Mouse (Mus musculus) kidney, postnatal 36 days (tissue): Measurements from ENCODE around the gene Lipe.

Experiments
- DNase-seq, 2 experiments: peaks; one replicate each; pipeline ENCODE4 v3.0.0; 2021 to 2022; ENCODE audit warnings: mixed read lengths in 2 of 2

Lipe gene

DNA sequence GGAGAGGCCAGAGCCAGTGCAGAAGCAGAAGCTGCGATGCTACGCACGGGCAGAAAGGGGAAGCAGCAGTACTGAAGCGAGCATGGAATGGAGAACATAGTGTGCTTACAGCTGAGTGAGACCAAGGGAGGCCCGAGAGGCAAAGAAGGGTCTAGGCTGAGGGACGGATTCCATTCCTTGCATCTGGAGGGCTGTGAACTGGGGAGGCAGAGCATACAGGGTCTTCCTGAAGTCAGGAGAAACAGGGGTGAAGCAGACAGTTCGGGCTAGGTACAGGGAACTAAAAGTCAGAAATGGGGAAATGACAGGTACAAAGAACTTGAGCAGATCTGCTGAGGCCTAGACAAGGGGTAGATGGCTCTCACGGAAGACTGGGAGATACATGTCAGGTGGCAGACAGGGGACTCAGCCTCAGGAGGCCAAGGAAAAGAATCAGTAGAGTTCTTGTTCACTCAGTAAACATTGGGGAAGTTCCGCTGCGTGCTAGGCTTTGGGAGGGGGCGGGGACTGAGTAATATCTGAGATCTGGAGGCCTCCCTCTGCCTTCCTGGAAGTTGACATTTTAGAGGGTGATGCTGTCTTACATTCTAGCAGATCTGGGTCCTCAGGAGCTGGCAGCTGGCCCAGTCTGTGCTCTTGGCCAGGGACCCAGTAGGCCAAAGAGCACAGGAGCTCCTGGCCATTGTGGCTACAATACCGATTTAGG, 12.5 kb downstream of the Lipe start:
- peak; percentile 94 to 97 for DNase-seq

DNA sequence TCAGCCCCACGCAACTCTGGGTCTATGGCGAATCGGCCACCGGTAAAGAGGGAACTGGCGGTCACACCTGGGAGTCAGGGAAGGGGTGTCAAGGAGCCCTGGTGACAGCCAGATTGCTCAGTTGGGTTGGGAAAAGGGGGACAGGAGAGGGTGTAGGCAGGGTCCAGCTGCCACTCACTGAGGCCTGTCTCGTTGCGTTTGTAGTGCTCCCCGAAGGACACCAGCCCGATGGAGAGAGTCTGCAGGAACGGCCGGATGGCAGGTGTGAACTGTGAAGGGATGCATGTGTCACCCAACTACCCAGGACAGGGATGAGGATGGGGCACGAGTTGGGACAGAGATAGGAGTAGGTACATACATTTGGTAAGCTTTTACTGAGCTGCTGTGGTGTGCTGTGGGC, 13.3 kb downstream of the Lipe start:
- DNase-seq: no peak

DNA sequence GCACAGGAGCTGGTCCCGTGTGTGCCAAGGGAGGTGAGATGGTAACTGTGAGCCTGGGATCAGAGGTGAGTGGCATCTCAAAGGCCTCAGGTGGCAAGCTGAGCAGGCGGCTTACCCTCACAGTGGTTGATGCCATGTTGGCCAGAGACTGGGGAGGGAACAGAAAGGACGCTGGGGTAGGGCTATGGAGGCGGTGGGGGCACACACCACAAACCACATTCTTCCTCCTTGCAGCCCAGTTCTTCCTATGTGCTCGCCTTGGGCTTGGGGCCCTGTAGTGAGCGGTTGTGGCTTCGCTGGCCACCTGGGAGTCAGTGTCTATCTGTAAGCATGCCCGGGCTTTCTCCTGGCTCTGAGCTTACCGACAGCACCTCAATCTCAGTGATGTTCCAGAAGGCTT, 13.7 kb downstream of the Lipe start:
- no peak for DNase-seq

GRCm38 (mm10) chr7:25384318-25384717, 14.2 kb downstream of the Lipe start:
- no peak for DNase-seq

DNA sequence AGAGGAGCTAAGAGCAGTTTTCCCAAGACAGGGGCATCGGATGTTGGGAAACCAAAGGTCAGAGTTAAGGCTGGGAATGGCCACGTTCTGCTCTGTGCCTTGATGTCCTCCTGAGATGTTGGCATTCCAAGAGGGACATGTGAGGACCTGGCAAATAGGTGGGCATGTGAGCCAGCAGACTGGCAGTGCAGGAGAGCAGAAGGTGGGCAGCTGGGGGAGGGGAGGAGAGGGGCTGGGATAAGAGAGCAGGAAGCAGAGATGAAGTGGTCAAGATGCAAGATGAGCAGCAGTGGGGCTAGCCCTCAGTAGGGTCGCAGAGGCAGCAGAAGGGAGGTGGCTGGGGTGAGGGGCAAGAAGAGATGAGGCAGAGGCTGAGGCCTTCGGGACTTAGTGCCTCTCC, 14.6 kb downstream of the Lipe start:
- no peak for DNase-seq

DNA sequence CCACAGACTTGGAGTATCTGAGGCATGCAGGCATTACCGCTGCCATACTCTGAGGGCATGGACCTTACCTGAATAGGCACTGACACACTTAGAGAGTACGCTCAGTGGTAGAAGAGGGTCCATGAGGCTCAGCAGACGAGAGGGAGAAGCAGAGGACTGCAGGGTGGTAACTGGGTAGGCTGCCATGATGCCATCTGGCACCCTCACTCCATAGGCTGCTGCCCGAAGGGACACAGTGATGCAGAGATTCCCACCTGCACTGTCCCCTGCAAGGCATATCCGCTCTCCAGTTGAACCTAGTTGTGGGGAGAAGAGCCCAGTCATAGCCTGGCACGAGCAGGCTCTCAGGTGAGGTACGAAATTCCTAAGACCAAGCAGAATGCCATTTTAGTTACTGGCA, 15.1 kb downstream of the Lipe start:
- DNase-seq: no peak

DNA sequence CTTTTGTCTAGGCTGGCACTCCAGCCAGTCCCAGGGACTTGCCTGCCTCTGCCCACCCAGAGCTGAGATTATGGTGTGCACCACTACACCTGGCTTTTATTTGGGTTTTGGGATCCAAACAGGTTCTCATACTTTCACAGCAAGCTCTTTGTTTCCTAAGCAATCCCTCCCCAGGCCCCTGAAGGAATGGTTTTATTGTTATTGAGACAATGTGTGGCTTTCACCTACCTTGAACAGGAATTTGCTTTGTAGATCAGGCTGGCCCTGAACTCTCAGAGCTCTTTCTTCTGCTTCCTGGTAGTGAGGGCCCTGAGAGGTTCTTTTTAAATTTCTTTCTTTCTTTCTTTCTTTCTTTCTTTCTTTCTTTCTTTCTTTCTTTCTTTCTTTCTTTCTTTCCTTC, 16.0 kb downstream of the Lipe start:
- DNase-seq: no peak

DNA sequence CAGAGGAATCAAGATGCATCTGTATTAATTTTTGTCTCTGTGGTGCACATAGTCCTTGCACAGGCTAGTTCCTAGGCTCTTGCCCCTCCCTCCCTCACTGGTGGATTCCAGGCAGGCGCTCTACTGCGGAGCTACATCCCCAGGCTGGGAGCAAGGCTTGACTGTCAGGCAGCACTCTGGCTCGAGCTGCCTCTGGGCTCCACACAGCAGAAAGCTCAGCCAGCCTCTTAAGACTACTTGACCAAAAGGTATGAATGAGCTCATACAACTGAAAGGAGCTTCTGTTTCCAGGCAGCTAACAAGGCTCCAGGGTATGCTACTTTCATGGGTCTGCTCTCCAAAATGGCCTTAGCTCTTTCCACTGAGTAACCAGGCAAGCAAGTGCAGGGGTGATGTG, 17.2 kb downstream of the Lipe start:
- no peak for DNase-seq

- DNase-seq: no peak
Measured at GRCm38 (mm10) chr7:25380392-25381283, 17.9 kb downstream of the Lipe start.

GRCm38 (mm10) chr7:25379551-25380351, 18.8 kb downstream of the Lipe start:
- peak; percentile 52 to 70 for DNase-seq

GRCm38 (mm10) chr7:25378181-25379100, 20.1 kb downstream of the Lipe start:
- no peak for DNase-seq

DNA sequence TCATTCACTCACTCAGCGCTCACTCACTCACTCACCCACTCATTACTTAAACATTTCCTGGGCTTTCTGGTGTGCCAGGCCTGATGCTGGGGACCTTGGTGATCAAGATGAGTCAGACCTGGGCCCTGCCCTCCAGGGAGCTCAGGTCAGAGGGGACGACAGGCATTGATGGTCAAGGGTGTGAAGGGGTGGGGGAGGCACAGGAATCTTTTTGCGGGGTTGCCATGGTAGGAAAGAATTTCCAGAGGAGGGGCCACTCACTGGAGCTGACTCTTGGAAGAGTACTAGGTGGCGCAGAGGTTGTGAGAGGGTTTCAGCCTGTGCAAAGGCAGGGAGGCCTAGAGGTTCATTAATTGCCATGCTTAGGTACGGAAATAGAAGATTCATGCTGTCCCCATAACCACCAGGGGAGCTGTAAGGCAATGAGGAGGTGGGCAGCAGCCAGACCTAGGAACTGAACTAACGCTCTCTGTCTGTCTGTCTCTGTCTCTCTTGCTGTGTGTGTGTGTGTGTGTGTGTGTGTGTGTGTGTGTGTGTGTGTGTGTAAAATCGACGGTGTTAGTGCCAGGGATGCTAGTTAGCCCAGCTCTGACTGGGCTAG, 21.3 kb downstream of the Lipe start:
- DNase-seq: no peak

DNA sequence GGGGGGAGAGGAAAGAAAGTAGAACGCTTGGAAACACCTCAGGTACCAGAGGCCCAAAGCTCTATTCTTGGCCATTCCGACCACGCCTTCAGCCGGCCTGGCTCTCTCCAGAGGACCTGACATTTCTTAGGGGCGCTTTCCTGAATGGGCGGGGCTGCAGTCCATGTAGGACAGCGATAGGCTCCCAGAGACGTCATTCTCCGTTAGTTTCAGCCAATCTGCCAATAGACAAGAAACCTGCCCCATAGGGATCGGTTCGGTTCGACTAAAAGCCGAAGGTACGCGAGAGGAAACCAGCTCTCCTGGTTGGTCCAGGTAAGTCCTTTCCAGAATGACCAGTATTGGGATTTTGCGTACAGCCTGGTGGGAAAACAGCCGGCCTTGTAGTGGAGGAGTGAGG, 22.0 kb downstream of the Lipe start:
- DNase-seq: peak; percentile 91 to 92

DNA sequence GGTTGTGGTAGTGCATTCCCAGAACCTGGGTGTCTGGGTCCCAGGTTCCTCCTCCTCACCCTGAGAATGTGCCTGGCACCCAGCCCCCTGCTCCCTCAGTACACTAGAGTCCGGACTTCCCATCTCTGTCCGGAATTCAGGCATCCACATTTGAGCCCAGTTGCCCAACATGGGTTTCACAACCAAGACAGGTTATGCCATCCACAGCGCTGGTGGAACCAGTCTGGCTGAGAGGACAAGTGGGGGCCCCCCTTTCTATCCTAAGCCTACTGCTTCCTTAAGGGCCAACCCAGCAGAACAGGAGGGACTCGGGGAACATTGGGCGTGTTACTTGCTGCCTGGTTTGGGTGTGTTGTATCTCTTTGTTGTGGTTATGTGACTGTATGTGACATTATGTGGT, 26.1 kb downstream of the Lipe start:
- DNase-seq: no peak

DNA sequence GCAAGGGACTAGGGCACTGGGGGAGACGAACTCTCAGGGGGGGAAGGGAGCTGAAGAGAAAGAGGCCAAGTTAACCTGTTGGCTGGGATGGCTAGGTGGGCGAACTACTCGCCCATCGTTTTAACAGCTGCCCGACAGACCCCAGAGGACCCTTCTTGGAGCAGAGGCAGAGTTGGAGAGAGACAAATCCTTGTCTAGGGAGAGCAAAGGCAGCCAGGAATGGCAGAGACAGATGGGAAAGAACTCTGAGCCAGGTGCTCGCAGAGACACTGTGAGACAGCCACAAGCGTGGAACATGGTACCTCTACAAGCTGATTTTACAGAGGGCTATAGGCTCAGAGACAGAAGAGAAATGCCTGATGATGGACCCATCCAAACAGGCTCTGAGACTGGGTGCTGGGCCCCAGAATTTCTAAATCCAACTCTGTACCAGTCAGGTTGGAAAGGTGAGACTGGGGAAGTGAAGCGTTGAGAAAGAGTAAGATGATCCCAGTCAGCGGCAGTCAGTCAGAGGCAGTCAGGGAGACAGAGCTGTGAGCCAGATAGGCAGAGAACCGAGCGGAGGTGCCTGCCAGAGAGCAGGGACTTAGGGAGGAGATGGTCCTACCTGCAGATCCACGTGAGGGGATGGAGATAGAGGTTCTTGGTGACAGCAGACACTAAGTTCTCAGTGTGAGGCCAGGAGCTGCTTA, 29.3 kb downstream of the Lipe start, which contains the start of gene Cnfn:
Gene Cnfn (minus strand): TSS at position 667 of the 692 bp plus-strand sequence.
- DNase-seq: no peak

DNA sequence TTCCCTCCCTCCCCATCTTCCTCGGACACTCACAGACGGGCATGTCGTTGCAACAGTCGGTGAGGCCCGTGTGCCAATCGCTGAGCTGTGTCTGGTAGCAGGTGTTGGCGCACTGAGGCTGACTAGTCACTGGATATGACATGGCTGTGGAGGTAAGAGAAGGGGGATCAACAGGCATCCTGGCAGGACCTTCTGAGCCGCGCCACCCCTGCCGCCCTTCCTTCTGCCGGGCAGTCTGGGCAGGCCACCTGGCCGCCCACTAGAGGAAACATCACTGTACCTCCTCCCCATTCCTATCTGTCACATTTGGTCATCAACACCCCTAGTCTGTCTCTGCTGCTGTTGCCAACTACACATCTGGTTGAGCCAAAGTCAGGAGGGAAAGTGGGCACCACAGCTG, 30.2 kb downstream of the Lipe start:
- no peak for DNase-seq

DNA sequence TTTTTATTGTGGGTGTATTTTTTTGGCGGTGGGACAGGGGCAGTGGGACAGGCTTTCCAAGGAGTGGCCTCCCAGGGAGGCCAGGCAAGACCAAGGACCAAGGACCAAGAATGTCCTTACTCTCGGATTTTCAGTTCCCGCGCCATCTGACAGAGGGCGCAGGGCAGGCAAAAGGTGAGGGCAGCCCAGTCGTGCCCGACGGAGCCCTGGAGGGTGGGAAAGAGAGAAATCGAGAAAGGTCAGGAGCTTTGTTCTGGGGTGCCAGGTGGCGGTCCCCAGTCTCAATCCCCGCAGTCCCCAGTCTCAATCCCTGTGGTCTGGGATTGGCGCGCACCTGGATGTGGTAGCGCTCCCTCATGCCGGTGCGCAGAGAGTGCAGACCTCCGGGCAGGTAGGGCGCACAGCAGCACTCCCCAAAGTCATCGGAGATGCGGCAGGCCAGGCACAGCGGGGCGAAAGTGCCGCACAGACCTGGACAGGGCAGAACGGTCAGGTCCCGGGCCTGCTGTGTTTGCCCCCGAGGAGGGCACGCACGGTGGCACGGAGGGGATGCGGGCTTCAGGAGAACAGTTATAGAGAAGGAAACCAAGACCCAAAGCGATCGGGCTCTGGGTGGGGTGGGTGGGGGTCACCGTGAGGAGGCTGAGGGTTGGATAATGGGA, 30.7 kb downstream of the Lipe start:
- peak; percentile 46 to 81 for DNase-seq

DNA sequence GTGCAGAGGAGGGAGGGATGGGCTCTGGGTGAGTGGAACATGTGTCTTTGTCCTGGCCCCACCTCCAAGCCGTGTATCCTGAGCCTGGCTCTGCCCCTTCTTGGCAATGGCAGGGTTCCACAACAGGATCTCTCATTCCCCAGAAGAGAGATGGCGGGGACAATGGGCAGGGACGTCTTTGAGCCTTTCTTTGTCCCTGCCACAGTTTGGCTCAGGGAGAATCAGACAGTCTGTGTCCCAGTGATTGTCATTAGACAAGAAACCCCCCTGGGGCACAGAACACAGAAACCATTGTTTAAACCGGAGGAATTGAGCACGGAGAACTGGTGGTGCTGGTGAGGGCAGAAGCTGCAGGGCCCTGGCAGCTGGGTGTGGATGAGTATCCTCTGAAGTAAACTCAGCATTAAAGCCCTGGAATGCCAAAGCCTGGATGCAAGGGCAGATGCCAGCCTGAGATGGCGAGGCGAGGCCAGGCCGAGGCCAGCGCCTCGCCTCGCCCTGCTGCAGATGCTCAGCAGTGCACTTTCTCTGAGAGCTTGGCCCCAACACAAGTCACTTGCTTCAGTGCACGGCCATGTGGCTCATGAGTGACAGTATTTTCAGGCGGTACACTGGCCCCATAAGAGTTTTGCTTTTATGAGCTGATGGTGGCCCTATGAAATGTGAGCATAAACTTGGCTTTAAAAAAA, 32.4 kb downstream of the Lipe start:
- no peak for DNase-seq

GRCm38 (mm10) chr7:25363632-25364031, 34.9 kb downstream of the Lipe start:
- DNase-seq: no peak

GRCm38 (mm10) chr7:25363151-25363550, 35.4 kb downstream of the Lipe start:
- DNase-seq: peak in 1 of 2 experiments; percentile 46
